Mouse (Mus musculus): ENCODE measurements around the gene Ece1. TPM values are rescaled to one million over a fixed set of nuclear protein-coding genes. Genes with fewer than 3 reads are reported as not detected.

Ece1 gene
- polyA plus RNA-seq, 1 experiment, result 6.0 TPM

GRCm38 (mm10) chr4:137995399-137995798 is 133.4 kb downstream of the Ece1 start:
- Histone ChIP-seq H3K36me3 (ENCODE audit: control insufficient read depth, insufficient read depth, low read length) (peaks cover 1% of the 10 kb centered on the region), H3K27me3 (ENCODE audit: control insufficient read depth, insufficient read depth, low read length) (no peaks in the 10 kb centered on the region), H3K4me3 (ENCODE audit: control insufficient read depth, low read depth, low read length) (peak overlapping the region; percentile 92), H3K27ac (ENCODE audit: control insufficient read depth, insufficient read depth, low read depth, low read length) (peak overlapping the region; percentile 63), H3K4me1 (ENCODE audit: control insufficient read depth, insufficient read depth, low read length) (no peaks in the 10 kb centered on the region; the same call in none of the 2 replicates)
- TF ChIP-seq POLR2A (IDR thresholded peaks at IDR 0.05; ENCODE audit: control insufficient read depth, low read depth, low read length) (no peak), CTCF (IDR thresholded peaks at IDR 0.05; ENCODE audit: control insufficient read depth, insufficient read depth, insufficient replicate concordance, low read depth, low read length) (no peak)

GRCm38 (mm10) chr4:137998232-137998631 is 136.2 kb downstream of the Ece1 start:
- Histone ChIP-seq H3K27me3 (ENCODE audit: control insufficient read depth, insufficient read depth, low read length) (no peaks in the 10 kb centered on the region), H3K36me3 (ENCODE audit: control insufficient read depth, insufficient read depth, low read length) (peaks cover 1% of the 10 kb centered on the region), H3K4me3 (ENCODE audit: control insufficient read depth, low read depth, low read length) (no peak overlapping the region), H3K27ac (ENCODE audit: control insufficient read depth, insufficient read depth, low read depth, low read length) (no peak overlapping the region), H3K4me1 (ENCODE audit: control insufficient read depth, insufficient read depth, low read length) (no peaks in the 10 kb centered on the region; the same call in none of the 2 replicates)
- TF ChIP-seq POLR2A (IDR thresholded peaks at IDR 0.05; ENCODE audit: control insufficient read depth, low read depth, low read length) (no peak), CTCF (IDR thresholded peaks at IDR 0.05; ENCODE audit: control insufficient read depth, insufficient read depth, insufficient replicate concordance, low read depth, low read length) (no peak)

- TF ChIP-seq CTCF (IDR thresholded peaks at IDR 0.05; ENCODE audit: control insufficient read depth, insufficient read depth, insufficient replicate concordance, low read depth, low read length) (no peak), POLR2A (IDR thresholded peaks at IDR 0.05; ENCODE audit: control insufficient read depth, low read depth, low read length) (no peak)
- Histone ChIP-seq H3K27ac (ENCODE audit: control insufficient read depth, insufficient read depth, low read depth, low read length) (peak overlapping the region; percentile 7; the same call in 1 of the 2 replicates), H3K36me3 (ENCODE audit: control insufficient read depth, insufficient read depth, low read length) (peaks cover 1% of the 10 kb centered on the region), H3K4me1 (ENCODE audit: control insufficient read depth, insufficient read depth, low read length) (no peaks in the 10 kb centered on the region; the same call in none of the 2 replicates), H3K4me3 (ENCODE audit: control insufficient read depth, low read depth, low read length) (no peak overlapping the region; the same call in 1 of the 2 replicates), H3K27me3 (ENCODE audit: control insufficient read depth, insufficient read depth, low read length) (no peaks in the 10 kb centered on the region)
Observed at GRCm38 (mm10) chr4:138000682-138001081, 138.6 kb downstream of the Ece1 start.

- Histone ChIP-seq H3K36me3 (ENCODE audit: control insufficient read depth, insufficient read depth, low read length) (no peaks in the 10 kb centered on the region; the same call in 1 of the 2 replicates), H3K27me3 (ENCODE audit: control insufficient read depth, insufficient read depth, low read length) (no peaks in the 10 kb centered on the region), H3K27ac (ENCODE audit: control insufficient read depth, insufficient read depth, low read depth, low read length) (no peak overlapping the region), H3K4me1 (ENCODE audit: control insufficient read depth, insufficient read depth, low read length) (no peaks in the 10 kb centered on the region), H3K4me3 (ENCODE audit: control insufficient read depth, low read depth, low read length) (no peak overlapping the region)
- TF ChIP-seq CTCF (IDR thresholded peaks at IDR 0.05; ENCODE audit: control insufficient read depth, insufficient read depth, insufficient replicate concordance, low read depth, low read length) (no peak), POLR2A (IDR thresholded peaks at IDR 0.05; ENCODE audit: control insufficient read depth, low read depth, low read length) (no peak)
Observed at GRCm38 (mm10) chr4:138003909-138004610, 142.0 kb downstream of the Ece1 start.

- Histone ChIP-seq H3K27me3 (ENCODE audit: control insufficient read depth, insufficient read depth, low read length) (no peaks in the 10 kb centered on the region), H3K4me1 (ENCODE audit: control insufficient read depth, insufficient read depth, low read length) (no peaks in the 10 kb centered on the region), H3K27ac (ENCODE audit: control insufficient read depth, insufficient read depth, low read depth, low read length) (no peak overlapping the region), H3K4me3 (ENCODE audit: control insufficient read depth, low read depth, low read length) (no peak overlapping the region), H3K36me3 (ENCODE audit: control insufficient read depth, insufficient read depth, low read length) (no peaks in the 10 kb centered on the region; the same call in 1 of the 2 replicates)
- no peak for TF ChIP-seq POLR2A (IDR thresholded peaks at IDR 0.05; ENCODE audit: control insufficient read depth, low read depth, low read length)
Observed at GRCm38 (mm10) chr4:138005781-138006180, 143.7 kb downstream of the Ece1 start.

- no peaks in the 10 kb centered on the region for H3K27me3 ChIP-seq (ENCODE audit: control insufficient read depth, insufficient read depth, low read length)
- TF ChIP-seq POLR2A (IDR thresholded peaks at IDR 0.05; ENCODE audit: control insufficient read depth, low read depth, low read length) (no peak), CTCF (IDR thresholded peaks at IDR 0.05; ENCODE audit: control insufficient read depth, insufficient read depth, insufficient replicate concordance, low read depth, low read length) (no peak)
Observed at GRCm38 (mm10) chr4:138006951-138007613, 145.0 kb downstream of the Ece1 start.

GRCm38 (mm10) chr4:138008646-138009045 is 146.6 kb downstream of the Ece1 start:
- Histone ChIP-seq H3K4me3 (ENCODE audit: control insufficient read depth, low read depth, low read length) (no peak overlapping the region), H3K27ac (ENCODE audit: control insufficient read depth, insufficient read depth, low read depth, low read length) (no peak overlapping the region), H3K4me1 (ENCODE audit: control insufficient read depth, insufficient read depth, low read length) (no peaks in the 10 kb centered on the region), H3K27me3 (ENCODE audit: control insufficient read depth, insufficient read depth, low read length) (no peaks in the 10 kb centered on the region), H3K36me3 (ENCODE audit: control insufficient read depth, insufficient read depth, low read length) (no peaks in the 10 kb centered on the region; the same call in 1 of the 2 replicates)
- TF ChIP-seq CTCF (IDR thresholded peaks at IDR 0.05; ENCODE audit: control insufficient read depth, insufficient read depth, insufficient replicate concordance, low read depth, low read length) (no peak), POLR2A (IDR thresholded peaks at IDR 0.05; ENCODE audit: control insufficient read depth, low read depth, low read length) (no peak)

More at GRCm38 (mm10) chr4:138006951-138007613, 145.0 kb downstream of the Ece1 start:
- no peak overlapping the region for H3K27ac ChIP-seq (ENCODE audit: control insufficient read depth, insufficient read depth, low read depth, low read length)
- H3K36me3 ChIP-seq (ENCODE audit: control insufficient read depth, insufficient read depth, low read length), result no peaks in the 10 kb centered on the region; the same call in 1 of the 2 replicates
- H3K4me3 ChIP-seq (ENCODE audit: control insufficient read depth, low read depth, low read length), result no peak overlapping the region
- H3K4me1 ChIP-seq (ENCODE audit: control insufficient read depth, insufficient read depth, low read length), result no peaks in the 10 kb centered on the region

All from testis, adult 2 months (tissue).